Mouse (Mus musculus) myocyte (in vitro differentiated cells): ENCODE data around the gene Nr3c2.

Source experiments
- MYOD1 ChIP-seq, 3 experiments: IDR thresholded peaks; one replicate each; pipeline ENCODE4 v1.6.1; 2011; ENCODE audit warnings: control low read depth in 2 of 3, low read depth in 2 of 3, mild to moderate bottlenecking in 2 of 3, moderate library complexity in 1 of 3; ENCODE audit not compliant: insufficient read length in 2 of 3, control insufficient read depth in 1 of 3
- POLR2A ChIP-seq: IDR thresholded peaks from one replicate; pipeline ENCODE4 v1.6.1; 2011; ENCODE audit warnings: low read depth, mild to moderate bottlenecking, control low read depth, moderate library complexity; ENCODE audit not compliant: insufficient read length
- SRF ChIP-seq: IDR thresholded peaks from one replicate; pipeline ENCODE4 v1.6.1; 2011; ENCODE audit warnings: low read depth; ENCODE audit not compliant: control insufficient read depth, insufficient read length
- TCF3 ChIP-seq: IDR thresholded peaks from one replicate; pipeline ENCODE4 v1.6.1; 2011; ENCODE audit warnings: low read depth, control low read depth; ENCODE audit not compliant: insufficient read length

GRCm38 (mm10) chr8:77041214-77041613 lies 142.0 kb downstream of the Nr3c2 start:
- TF ChIP-seq POLR2A (no peak), TCF3 (no peak), MYOD1 (IDR thresholded peaks at IDR 0.05; ENCODE audit: control insufficient read depth in 1 of 3, insufficient read length in 2 of 3, low read depth in 2 of 3) (no peak), SRF (no peak)
